Mouse (Mus musculus): ENCODE results near the gene Fam181a. TPM values are rescaled to one million over a fixed set of nuclear protein-coding genes. Genes with fewer than 3 reads are reported as not detected.

Fam181a gene
- polyA plus RNA-seq, 1 experiment from 2014 or later: not detected

- Histone ChIP-seq H3K36me3 (no peaks in the 10 kb centered on the region), H3K27me3 (no peaks in the 10 kb centered on the region), H3K4me3 (replicated peaks) (no peak overlapping the region), H3K9ac (no peak overlapping the region), H3K27ac (no peak overlapping the region), H3K4me1 (replicated peaks) (no peaks in the 10 kb centered on the region), H3K4me2 (no peak overlapping the region), H3K9me3 (replicated peaks) (no peaks in the 10 kb centered on the region)
- 20% methylated on average over 5 of the region's 5 CpGs for WGBS (ENCODE audit: insufficient replicate concordance)
- ATAC-seq (ENCODE audit: low read depth): no peak
- no peak for DNase-seq
These were observed 30.4 kb downstream of the Fam181a start for GRCm38 (mm10) chr12:103341212-103341611.

GRCm38 (mm10) chr12:103343456-103343855 is 32.7 kb downstream of the Fam181a start:
- Histone ChIP-seq H3K9ac (no peak overlapping the region), H3K9me3 (replicated peaks) (no peaks in the 10 kb centered on the region), H3K36me3 (no peaks in the 10 kb centered on the region), H3K4me2 (no peak overlapping the region), H3K4me3 (replicated peaks) (no peak overlapping the region), H3K27me3 (no peaks in the 10 kb centered on the region), H3K27ac (no peak overlapping the region), H3K4me1 (replicated peaks) (no peaks in the 10 kb centered on the region; the same call in 1 of the 2 replicates)
- WGBS (ENCODE audit: insufficient replicate concordance): 17% methylated on average over 8 of the region's 8 CpGs
- ATAC-seq (ENCODE audit: low read depth) (peak; percentile 59), DNase-seq (no peak)

GRCm38 (mm10) chr12:103344934-103345333 is 34.2 kb downstream of the Fam181a start:
- H3K9me3 ChIP-seq (replicated peaks): no peaks in the 10 kb centered on the region
- no peak for DNase-seq
- no peak for ATAC-seq (ENCODE audit: low read depth)
- no peak overlapping the region for H3K9ac ChIP-seq
- H3K27me3 ChIP-seq: no peaks in the 10 kb centered on the region
- no peak overlapping the region for H3K27ac ChIP-seq
- 63% methylated on average over 7 of the region's 7 CpGs for WGBS (ENCODE audit: insufficient replicate concordance)
- no peak overlapping the region for H3K4me3 ChIP-seq (replicated peaks)
- H3K4me2 ChIP-seq: no peak overlapping the region
- H3K4me1 ChIP-seq (replicated peaks): no peaks in the 10 kb centered on the region; the same call in 1 of the 2 replicates
- H3K36me3 ChIP-seq: no peaks in the 10 kb centered on the region

DNA sequence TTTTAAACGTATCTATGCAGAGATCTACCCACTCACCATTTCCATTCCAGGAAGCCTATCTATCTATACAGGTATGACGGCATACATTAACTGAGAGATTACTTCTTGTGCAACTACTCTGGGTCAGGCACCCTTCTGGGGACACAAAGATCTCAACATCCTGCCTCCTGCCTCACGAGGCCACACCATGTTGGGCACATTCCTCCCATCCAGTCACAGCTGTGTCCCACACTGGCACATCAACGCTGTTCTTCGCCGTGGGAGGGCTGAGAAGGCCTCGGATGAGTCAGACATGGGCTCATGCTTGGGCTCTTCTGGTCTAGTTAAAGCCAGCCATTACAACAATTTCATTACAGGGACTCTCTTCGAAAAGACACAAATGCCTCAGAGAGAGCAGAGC is 36.2 kb downstream of the Fam181a start:
- no peaks in the 10 kb centered on the region for H3K36me3 ChIP-seq
- H3K4me3 ChIP-seq (replicated peaks): no peak overlapping the region
- no peak overlapping the region for H3K27ac ChIP-seq
- H3K9ac ChIP-seq: no peak overlapping the region
- H3K4me1 ChIP-seq (replicated peaks): no peaks in the 10 kb centered on the region; the same call in 1 of the 2 replicates
- H3K9me3 ChIP-seq (replicated peaks): no peaks in the 10 kb centered on the region
- ATAC-seq (ENCODE audit: low read depth) (no peak), DNase-seq (no peak)
- H3K27me3 ChIP-seq: no peaks in the 10 kb centered on the region
- no peak overlapping the region for H3K4me2 ChIP-seq
- WGBS (ENCODE audit: insufficient replicate concordance): 69% methylated on average over 8 of the region's 8 CpGs

- Histone ChIP-seq H3K9me3 (replicated peaks) (no peaks in the 10 kb centered on the region), H3K4me1 (replicated peaks) (no peaks in the 10 kb centered on the region; the same call in 1 of the 2 replicates), H3K36me3 (no peaks in the 10 kb centered on the region), H3K4me2 (no peak overlapping the region), H3K27ac (no peak overlapping the region), H3K27me3 (no peaks in the 10 kb centered on the region), H3K9ac (no peak overlapping the region), H3K4me3 (replicated peaks) (no peak overlapping the region)
- DNase-seq (no peak), ATAC-seq (ENCODE audit: low read depth) (no peak)
- WGBS (ENCODE audit: insufficient replicate concordance): 54% methylated on average over 5 of the region's 5 CpGs
These were observed 36.6 kb downstream of the Fam181a start for GRCm38 (mm10) chr12:103347406-103347805.

- H3K4me1 ChIP-seq (replicated peaks): no peaks in the 10 kb centered on the region; the same call in 1 of the 2 replicates
- no peak overlapping the region for H3K9ac ChIP-seq
- H3K27ac ChIP-seq: no peak overlapping the region
- H3K9me3 ChIP-seq (replicated peaks): no peaks in the 10 kb centered on the region
- WGBS (ENCODE audit: insufficient replicate concordance): 1% methylated on average over 3 of the region's 3 CpGs
- no peaks in the 10 kb centered on the region for H3K36me3 ChIP-seq
- DNase-seq: peak; percentile 50
- no peak overlapping the region for H3K4me3 ChIP-seq (replicated peaks)
- ATAC-seq (ENCODE audit: low read depth): peak; percentile 45; the same call in 1 of the 2 replicates
- H3K4me2 ChIP-seq: no peak overlapping the region
- no peaks in the 10 kb centered on the region for H3K27me3 ChIP-seq
These were observed 37.7 kb downstream of the Fam181a start for GRCm38 (mm10) chr12:103348506-103348905.

GRCm38 (mm10) chr12:103352735-103353134 is 42.0 kb downstream of the Fam181a start:
- 0 out of 2 replicates have a peak, but pooled peaks cover 5% of the 10 kb centered on the region for H3K27me3 ChIP-seq
- H3K4me2 ChIP-seq: no peak overlapping the region
- no peak for ATAC-seq (ENCODE audit: low read depth)
- no peaks in the 10 kb centered on the region; the same call in 1 of the 2 replicates for H3K4me1 ChIP-seq (replicated peaks)
- H3K27ac ChIP-seq: no peak overlapping the region
- 73% methylated on average over 6 of the region's 6 CpGs for WGBS (ENCODE audit: insufficient replicate concordance)
- H3K9ac ChIP-seq: no peak overlapping the region
- H3K9me3 ChIP-seq (replicated peaks): no peaks in the 10 kb centered on the region
- no peak overlapping the region for H3K4me3 ChIP-seq (replicated peaks)
- H3K36me3 ChIP-seq: no peaks in the 10 kb centered on the region
- no peak for DNase-seq

- Histone ChIP-seq H3K4me1 (replicated peaks) (no peaks in the 10 kb centered on the region), H3K27me3 (0 out of 2 replicates have a peak, but pooled peaks cover 5% of the 10 kb centered on the region), H3K4me2 (no peak overlapping the region), H3K9me3 (replicated peaks) (no peaks in the 10 kb centered on the region), H3K27ac (no peak overlapping the region), H3K9ac (no peak overlapping the region), H3K36me3 (no peaks in the 10 kb centered on the region), H3K4me3 (replicated peaks) (no peak overlapping the region)
- WGBS (ENCODE audit: insufficient replicate concordance): 21% methylated on average over 5 of the region's 5 CpGs
- DNase-seq (no peak), ATAC-seq (ENCODE audit: low read depth) (no peak)
These were observed 42.8 kb downstream of the Fam181a start for GRCm38 (mm10) chr12:103353538-103353937.

GRCm38 (mm10) chr12:103355746-103356414 is 45.1 kb downstream of the Fam181a start, which contains the start of gene Asb2:
Gene Asb2, minus strand, starts transcription at chr12:103356001.
- Histone ChIP-seq H3K27me3 (0 out of 2 replicates have a peak, but pooled peaks cover 5% of the 10 kb centered on the region), H3K9me3 (replicated peaks) (no peaks in the 10 kb centered on the region), H3K4me3 (replicated peaks) (no peak within 1 kb of the TSS), H3K27ac (no peak within 1 kb of the TSS), H3K4me2 (no peak within 1 kb of the TSS), H3K4me1 (replicated peaks) (no peaks in the 10 kb centered on the region), H3K36me3 (no peaks in the 10 kb centered on the region), H3K9ac (no peak within 1 kb of the TSS)
- 51% methylated on average over 14 of the region's 14 CpGs for whole genome bisulfite sequencing (ENCODE audit: insufficient replicate concordance)
- DNase-seq: no peak
- no peak for ATAC-seq (ENCODE audit: low read depth)

- no peak overlapping the region for H3K4me3 ChIP-seq (replicated peaks)
- no peak overlapping the region for H3K4me2 ChIP-seq
- no peak overlapping the region for H3K27ac ChIP-seq
- no peaks in the 10 kb centered on the region for H3K9me3 ChIP-seq (replicated peaks)
- DNase-seq: no peak
- ATAC-seq (ENCODE audit: low read depth): no peak
- no peak overlapping the region for H3K9ac ChIP-seq
- no peaks in the 10 kb centered on the region for H3K36me3 ChIP-seq
- 0 out of 2 replicates have a peak, but pooled peaks cover 5% of the 10 kb centered on the region for H3K27me3 ChIP-seq
- WGBS (ENCODE audit: insufficient replicate concordance): 73% methylated on average over 4 of the region's 4 CpGs
- H3K4me1 ChIP-seq (replicated peaks): no peaks in the 10 kb centered on the region
These were observed 45.6 kb downstream of the Fam181a start for GRCm38 (mm10) chr12:103356415-103356748.

DNA sequence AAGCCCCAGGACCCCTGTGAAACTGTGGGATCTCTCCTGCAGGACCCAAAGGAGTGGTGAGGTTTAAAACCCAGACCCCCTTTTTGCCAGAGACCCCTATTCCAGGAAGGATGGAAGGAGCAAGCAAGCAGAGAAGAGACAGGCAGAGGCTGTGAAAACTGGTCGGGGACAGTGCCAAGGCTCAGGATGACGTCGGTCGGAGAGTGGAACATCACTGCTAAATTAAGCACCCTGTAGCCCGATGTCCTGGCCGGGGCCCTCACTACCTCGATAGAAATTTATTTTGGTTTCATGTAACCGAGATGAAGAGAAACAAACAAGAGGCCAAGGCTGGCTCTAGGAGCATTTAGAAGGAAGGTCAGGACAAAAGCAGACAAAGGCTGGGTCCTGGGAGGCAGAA is 47.4 kb downstream of the Fam181a start:
- Histone ChIP-seq H3K36me3 (no peaks in the 10 kb centered on the region), H3K4me3 (replicated peaks) (no peak overlapping the region), H3K27me3 (0 out of 2 replicates have a peak, but pooled peaks cover 5% of the 10 kb centered on the region), H3K4me1 (replicated peaks) (no peaks in the 10 kb centered on the region), H3K27ac (no peak overlapping the region), H3K9me3 (replicated peaks) (no peaks in the 10 kb centered on the region), H3K4me2 (no peak overlapping the region), H3K9ac (no peak overlapping the region)
- DNase-seq (no peak), ATAC-seq (ENCODE audit: low read depth) (no peak)
- 64% methylated on average over 8 of the region's 8 CpGs for WGBS (ENCODE audit: insufficient replicate concordance)
